Mouse (Mus musculus) spleen, embryonic (tissue): ENCODE data around the gene Stac3.

ENCODE experiments used
- CTCF ChIA-PET: fragments of 350-600 bp; sonication (Branson Sonifier 250); formaldehyde crosslinking; loops from one replicate; lab custom pipeline; 2022; lab: Charles Lee

The Stac3 gene

DNA sequence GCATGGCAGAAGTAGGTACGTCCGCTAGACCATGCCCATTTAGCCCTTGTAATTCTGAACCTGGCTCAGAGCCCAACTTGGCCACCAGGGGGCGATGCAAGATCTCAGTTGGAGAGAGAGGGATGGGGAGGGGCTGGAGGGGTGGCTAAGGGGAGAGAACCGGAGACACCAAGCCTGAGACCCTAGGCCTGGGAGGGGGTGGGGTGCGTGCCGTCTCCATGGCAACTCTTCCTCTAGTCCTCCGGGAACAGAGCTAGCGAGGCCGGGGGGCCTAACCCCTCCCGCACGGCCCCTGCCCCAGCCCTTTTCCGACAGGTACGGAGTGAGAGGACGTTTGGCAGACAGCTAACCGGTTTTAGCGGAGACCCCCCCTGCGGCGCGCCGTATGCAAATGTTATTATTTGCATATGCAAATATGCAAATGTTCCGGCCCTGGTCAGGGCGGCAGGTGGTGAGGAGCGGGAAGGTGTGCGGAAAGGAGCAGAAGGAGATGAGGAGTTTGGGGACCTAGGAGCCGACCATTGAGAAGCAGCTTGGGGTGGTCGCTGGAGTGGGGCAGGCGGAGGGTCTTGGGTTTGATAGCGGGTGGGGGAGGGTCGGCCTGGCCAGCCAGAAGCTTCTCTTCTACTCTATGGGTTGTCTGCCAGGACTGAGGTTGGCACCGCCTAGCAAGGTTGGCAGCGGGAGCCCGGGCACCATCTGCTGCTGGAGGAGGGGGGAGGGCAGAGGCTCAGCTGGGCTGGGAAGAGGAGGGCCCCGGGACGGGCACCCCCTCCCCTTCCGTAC, 7.8 kb downstream of the Stac3 start:
- CTCF ChIA-PET, result interaction anchor here (0.6 to 4.4 kb wide), 6 partner anchors 8 to 30 kb away, joined by 3 to 36 read pairs (median 3); partner anchors contain the start of genes Nxph4 and Shmt2

DNA sequence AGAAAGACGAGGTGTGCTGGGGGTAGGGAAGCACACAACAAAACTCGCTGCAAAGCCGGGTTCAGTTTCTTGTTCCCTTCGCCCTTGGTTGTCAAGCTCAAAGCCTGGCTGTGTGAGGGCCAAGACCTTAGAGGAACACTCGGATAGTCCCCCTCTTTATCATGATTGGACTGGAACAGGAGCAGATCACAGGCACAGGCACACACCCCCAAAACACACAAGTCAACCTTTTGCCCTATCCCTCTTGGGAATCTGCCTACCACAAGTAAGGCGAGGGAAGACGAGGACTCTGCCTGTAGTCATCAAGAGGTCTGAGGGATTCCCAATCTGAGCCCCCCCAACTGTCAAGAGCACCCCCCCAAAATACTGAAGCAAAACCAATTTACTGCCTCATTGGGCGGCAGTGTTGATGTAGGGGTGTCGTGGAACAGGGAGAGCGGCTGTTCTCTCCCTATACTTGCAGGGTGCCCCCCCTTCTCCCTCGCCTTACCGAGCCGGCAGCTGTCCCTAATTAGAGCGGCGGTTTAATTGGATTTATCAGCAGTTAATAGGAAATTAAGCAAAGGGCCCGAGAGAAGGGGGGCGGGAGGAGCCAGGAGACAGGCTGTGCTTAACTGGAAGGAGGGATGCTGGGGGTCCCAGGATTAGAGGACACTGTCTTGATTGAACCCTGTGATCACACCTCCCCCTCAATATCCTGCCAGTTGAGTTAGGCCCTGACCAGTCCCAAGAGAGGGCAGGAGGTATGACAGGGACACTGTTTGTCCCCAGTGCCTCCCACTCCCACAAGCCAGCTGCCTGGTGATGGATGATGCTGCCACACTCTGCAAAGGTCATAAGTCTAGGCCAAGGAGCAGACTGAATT, 8.6 kb downstream of the Stac3 start:
- CTCF ChIA-PET, result interaction anchor here (0.7 to 4.4 kb wide), 6 partner anchors 8 to 27 kb away, joined by 3 to 36 read pairs (median 3); partner anchors contain the start of genes Nxph4, Shmt2 and Stac3

DNA sequence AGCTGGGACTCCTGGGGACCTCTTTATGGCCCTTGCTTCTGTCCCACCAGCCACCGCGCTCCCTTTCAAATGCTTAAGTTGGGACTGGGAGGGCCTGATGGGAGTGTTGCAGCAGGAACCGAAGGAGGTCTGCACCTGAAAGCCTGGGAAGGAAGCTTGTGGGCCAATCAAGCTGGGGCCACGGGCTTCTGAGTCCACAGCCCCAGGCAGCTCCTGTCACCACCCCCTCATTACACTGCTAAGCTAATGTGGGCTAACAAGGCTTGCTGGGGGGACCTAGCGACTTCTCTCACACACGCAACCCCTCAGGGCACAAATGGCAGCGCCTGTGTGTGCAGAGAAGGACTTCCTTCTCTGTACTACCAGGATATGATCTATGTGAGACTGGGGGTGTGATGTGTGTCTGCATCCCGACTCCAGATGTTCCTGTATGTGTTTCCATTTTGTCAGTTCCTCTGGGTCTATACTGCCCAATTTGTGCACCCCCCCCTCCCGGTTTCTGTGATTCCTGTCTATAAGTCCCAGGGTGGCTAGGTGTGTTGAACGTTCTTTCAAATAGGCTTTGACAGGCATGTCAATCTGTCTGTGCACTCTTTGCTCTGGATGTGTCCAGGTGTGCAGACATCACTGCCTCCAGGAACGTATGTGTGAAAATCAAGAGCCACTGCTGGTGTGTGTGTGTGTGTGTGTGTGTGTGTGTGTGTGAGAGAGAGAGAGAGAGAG, 9.6 kb downstream of the Stac3 start:
- CTCF ChIA-PET, result interaction anchor here (0.7 to 4.4 kb wide), 4 partner anchors 9 to 1146 kb away, joined by 3 to 36 read pairs (median 4); partner anchors contain the start of gene Stac3

DNA sequence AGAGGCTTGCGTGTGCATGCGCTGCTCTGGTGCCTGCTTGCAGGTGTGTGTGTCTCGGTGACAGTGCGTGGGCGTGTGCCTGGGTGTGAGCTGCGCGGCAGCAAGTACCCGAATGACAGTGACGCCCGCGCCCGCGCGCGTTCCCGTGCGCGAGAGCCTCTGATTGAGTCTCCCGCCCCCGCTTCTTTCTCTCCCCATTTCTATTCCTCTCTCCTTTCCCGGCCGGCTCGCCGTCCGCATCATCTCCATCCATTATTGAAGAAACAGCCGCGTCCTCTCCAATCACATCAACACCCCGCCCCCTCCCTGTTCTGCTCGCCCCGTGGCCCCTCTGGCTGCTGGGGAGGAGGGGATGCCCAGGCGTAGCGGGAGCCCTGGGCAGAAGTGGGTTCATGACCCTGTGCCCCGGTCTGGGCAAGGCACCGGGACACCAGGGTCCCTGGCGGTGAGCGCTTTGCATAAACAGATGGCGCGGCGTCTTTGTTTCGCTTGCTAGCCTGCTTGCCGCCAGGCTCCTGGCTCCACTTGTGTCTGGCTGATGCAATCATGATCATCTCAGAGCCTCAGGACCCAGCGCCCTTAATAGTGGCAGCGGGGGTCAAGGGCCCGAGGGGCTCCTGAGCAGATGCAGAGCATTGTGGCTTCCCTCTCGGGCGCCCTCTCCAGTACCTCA, 10.3 kb downstream of the Stac3 start:
- CTCF ChIA-PET, result interaction anchor here (0.6 to 4.4 kb wide), 4 partner anchors 25 to 29 kb away, joined by 3 to 36 read pairs (median 8); no protein-coding TSS in a partner anchor

DNA sequence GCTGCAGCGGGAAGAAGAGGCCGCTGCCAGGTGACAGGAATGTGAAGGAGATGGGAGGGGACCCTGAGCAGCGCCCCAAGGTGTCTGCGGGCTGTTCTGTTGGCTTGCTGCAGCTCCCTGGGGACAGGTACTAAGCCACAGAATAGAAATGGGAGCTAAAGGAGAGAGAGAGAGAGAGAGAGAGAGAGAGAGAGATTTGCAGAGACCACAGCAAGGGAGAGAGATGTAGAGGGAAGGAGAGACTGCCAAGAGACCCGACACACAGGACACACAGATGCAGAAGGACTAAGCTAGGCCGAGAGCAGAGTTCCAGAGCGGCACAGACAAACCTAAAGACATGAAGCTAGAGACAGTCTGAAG, 10.8 kb downstream of the Stac3 start:
- CTCF ChIA-PET, result interaction anchor here (0.5 to 2.3 kb wide), 6 partner anchors 11 to 29 kb away, joined by 3 to 14 read pairs (median 4); no protein-coding TSS in a partner anchor

DNA sequence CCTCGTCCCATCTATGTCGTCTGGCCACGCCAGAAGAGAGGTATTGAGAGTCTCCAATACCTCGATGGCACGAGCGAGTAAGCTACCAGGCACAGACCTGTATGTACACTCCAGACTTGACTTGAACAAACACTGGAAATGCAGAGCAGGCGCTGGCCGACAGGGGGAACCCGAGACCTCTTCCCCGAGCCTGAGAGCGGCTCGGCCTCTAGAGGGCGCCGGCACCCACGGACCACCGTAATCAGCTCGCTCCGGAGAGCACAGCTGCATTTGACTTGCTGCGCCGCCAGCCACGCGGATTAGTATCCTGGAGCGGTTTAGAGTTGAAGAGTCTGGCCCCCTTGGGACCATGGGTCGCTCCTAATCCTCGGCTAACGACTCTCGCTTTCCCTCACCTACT, 11.3 kb downstream of the Stac3 start:
- CTCF ChIA-PET, result interaction anchor here (0.5 to 2.3 kb wide), 8 partner anchors 11 to 522 kb away, joined by 3 to 14 read pairs (median 6); partner anchors contain the start of gene Nxph4

DNA sequence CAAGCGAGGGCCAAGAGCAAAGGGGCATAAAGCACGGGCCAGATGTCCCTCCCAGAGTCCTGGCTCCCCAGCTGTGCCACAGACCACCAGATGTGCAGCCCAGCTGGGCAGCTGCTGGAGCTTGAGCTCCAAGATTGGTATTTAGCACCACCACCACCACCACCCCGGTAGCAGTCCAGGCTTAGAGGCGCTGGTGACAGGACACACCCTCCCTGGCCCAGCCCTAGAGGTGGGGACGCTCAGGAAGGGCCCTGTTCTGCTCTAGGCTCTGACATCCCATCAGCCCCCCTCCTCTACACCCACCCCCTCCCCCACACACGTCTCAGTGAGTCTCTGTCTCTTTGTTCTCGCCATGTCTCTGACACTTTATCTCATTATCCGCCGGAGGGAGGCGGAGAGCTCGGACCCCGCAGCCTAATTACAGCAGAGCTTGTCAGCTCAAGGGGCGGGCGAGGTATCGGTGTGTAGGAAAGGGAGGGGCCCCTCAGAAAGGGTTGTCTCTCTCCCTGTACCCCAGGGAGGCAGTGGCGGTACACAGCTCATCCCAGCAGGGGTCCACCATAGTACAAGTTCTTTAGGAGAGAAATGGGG, 12.1 kb downstream of the Stac3 start:
- CTCF ChIA-PET, result interaction anchor here (0.6 to 2.3 kb wide), 8 partner anchors 9 to 521 kb away, joined by 3 to 14 read pairs (median 6); partner anchors contain the start of genes Nxph4 and Shmt2

DNA sequence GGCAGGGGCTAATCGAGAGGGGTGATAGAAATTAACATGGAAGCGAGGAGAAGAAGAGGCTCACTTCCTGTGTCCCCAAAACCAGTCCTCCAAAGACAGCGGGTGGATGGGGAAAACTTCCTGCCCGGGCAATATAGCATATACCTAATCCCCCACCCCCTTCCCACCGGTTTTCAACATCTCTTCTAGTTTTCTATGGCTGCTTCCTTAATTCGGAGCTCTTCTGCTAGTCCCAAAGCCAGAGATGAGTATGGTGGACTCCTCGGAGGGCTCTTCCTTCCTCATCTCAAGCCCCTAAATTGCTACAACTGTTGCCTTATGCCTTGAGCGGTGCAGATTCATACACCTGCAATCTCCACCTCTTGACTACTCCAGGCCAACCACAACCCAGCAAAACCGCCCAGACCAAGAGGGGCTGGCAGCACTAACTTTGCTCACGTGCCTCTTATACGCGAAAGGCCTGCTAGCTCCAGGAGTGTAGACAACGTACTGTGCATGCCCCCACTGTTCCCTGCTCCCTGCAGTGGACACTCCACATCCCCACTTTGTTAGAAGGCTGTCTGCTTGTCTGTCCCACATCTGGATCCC, 12.7 kb downstream of the Stac3 start:
- CTCF ChIA-PET, result interaction anchor here (0.6 to 2.3 kb wide), 5 partner anchors 8 to 24 kb away, joined by 3 to 14 read pairs (median 7); partner anchors contain the start of genes Nxph4 and Shmt2

DNA sequence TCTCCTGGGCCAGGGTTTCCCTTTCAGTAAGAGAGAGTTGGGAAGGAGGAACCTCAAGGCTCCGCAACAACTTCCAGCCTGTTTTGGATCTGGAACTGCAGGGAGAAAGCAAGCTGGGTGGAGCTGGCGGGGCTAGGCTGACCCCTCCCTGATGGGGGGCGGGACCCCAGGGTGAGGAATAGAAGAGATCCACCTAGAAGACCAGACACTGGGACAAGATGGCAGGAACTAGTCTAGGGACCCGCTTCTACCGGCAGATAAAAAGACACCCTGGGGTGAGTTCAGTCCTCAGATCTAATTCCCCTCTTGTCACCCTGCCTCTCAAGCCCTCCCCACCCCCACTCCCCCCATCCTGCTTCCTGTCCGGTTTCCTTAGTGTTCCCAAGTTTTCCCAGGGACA, 13.3 kb downstream of the Stac3 start, which contains the start of gene Ndufa4l2:
Ndufa4l2 (plus strand) TSS at position 204 of the 400 bp plus-strand sequence.
- CTCF ChIA-PET, result interaction anchor here (2.3 kb wide), 1 partner anchor 20 kb away, joined by 8 read pairs; the partner anchor contains the start of gene Nxph4

DNA sequence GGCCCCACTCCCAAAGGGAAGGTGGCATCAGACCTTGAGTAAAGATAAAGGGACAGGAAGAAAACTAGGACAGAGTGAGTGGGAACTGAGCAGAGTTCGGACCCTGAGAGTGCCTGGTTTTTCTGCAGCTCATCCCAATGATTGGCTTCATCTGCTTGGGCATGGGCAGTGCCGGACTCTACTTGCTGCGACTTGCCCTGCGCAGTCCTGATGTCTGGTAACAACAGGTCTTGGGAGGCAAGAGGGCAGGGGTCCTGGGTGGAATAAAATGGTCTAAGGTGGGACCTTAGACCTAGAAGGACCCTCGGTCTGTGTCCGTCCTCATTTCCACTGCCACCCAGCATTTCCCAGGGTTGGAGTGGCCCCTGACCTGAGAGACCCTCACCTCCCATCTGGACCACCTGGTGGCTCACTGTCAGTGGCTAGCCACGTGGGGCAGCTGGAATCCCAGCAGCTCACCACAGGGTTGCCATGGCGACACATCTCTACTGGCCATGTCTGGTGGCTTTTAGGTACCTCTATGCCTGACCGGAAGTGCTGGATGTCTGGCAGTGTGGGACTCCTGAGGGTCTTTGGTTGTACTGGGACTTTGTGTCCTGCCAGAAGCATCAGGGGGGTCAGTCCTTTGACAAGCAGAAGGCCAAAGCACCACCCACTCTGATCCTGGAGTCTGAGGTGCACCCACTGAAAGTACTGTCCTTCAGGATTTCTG, 13.9 kb downstream of the Stac3 start:
- CTCF ChIA-PET, result interaction anchor here (0.5 to 1.5 kb wide), 2 partner anchors 21 to 46 kb away, joined by 3 to 4 read pairs; no protein-coding TSS in a partner anchor

DNA sequence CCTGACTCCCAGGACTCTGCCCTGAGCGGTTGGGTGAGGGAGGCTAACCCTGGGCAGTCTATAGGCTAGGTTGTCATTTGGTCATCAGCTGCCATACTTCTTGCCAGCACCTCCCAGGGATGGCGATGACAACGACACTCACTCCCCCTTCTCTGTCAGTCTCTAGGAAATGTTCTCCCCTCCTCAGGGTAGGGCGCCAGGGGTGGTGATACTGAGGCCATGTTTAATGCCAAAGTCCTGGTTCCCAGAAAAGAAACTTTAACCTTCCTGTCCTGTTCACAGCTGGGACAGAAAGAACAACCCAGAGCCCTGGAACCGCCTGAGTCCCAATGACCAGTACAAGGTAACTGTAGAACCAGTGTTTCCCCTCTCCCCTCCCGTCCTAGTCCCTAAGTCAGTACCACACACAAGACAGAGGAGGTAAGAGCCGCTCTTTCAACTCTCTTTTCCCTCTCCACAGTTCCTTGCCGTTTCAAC, 14.5 kb downstream of the Stac3 start:
- CTCF ChIA-PET, result interaction anchor here (0.5 to 1.5 kb wide), 2 partner anchors 21 to 45 kb away, joined by 3 to 4 read pairs; no protein-coding TSS in a partner anchor

DNA sequence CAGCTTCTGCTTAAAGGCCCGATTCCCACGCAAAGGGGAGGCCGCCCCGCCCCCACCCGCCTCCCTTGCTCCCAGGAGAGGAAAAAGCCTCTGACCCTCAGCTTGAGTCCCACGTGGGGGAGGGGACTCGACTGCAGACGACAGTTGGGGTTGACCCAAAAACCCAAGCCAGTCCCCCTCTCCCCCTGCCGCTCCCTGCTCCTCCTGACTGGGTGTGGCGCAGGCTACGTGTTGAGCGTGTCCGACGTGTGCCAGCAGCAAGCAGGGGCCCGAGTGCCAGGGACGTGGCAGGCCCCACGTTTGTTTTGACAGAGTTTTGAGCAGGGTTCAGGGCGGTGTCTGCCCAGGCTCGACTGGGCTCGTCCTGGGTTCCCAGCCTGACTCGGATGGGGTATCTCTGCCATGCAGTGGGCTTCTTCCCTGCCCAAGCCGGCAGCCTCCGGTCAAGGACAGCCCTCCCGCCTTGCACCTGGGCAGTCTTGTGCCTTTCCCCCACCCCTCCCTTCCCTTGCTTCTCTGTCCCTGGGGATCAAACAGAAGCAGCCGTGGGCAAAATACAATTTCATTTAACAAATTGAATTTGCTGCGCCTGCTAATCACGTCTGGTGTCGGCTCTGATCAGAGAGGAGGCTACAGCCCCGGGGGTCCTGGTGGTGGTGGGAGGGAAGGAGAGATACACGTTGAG, 15.2 kb downstream of the Stac3 start:
- CTCF ChIA-PET, result interaction anchor here (1.5 kb wide), 1 partner anchor 20 kb away, joined by 3 read pairs; no protein-coding TSS in a partner anchor

DNA sequence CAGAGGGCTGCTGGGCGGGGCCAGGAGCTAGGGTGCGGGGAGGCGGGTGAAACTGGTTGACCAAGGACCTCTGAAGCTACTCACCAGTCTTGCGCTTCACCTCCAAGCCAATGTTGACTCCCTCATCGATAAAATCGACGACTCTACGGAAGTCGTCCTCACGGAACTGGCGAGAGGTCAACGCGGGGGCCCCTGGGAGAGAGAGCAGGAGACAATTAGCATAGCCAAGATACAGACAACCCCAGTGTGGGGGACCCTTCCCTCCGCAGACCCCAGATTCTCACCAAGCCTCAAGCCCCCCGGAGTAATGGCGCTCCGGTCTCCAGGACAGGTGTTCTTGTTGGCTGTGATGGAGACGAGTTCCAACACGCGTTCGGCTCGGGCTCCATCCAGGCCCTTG, 16.5 kb downstream of the Stac3 start:
- CTCF ChIA-PET, result no interaction called here

DNA sequence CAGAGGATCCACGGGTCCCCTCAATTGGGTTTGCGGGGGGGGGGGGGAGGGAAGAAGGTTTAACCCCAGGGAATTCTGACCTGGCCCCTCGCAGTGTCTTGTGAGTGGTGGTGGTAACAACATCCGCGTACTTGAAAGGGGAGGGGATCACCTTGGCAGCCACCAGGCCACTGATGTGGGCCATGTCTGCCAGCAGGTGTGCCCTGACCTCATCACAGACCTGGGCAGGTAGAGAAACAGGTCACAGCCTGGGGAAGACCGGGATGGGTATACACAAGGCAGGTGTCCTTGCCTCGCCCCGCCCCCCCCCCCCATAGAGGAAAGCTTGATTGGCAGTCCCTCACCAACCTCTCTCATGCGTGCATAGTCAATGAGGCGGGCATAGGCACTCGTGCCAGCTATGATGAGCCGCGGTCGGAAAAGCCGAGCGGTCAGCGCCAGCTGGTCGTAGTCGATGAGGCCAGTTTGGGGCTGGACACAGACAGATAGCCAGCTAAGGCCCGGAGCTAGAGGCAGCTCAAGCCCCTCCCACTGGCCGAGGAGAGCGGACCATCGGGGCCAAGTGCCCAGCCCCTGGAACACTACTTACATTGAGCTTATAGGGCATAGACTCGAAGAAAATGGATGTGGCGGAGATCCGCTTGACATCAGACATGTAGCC, 17.7 kb downstream of the Stac3 start:
- CTCF ChIA-PET, result interaction anchor here (0.7 kb wide), 1 partner anchor 401 kb away, joined by 8 read pairs; no protein-coding TSS in a partner anchor

DNA sequence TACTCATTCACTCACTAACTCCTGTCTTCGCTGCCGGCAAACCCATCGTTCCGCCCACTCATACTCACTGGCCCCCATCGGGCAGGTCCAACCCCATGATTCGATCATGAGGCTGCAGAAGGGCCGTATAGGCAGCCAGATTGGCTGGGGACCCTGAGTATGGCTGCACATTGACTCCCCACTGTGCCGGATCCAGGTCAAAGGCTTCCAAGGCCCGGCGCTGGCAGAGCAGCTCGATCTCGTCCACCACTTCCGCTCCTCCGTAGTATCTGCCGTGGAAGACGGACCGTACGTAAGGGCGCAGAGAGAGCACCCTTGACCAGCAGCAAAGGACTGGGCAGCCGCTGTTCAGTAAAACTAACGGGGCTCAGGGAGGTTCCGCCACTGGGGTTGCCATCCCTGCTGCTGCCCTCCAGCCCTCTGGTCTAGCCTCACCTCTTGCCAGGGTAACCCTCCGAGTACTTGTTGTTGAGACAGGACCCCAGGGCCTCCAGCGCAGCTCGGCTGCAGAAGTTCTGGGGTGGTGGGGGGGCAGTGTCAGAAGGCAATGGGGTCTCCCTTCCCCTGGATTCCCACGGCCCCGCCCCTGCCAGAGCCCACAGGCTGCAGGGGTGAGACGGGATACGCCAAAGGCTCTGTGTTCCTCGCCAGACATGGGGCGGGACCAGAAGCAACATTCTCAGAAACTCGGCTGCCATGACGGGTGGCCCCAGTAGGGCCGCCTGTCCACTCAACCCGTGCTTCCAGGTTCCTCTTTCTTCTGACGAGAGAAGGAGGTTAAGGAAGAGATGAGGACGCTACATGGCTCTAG, 18.6 kb downstream of the Stac3 start:
- CTCF ChIA-PET, result interaction anchor here (0.7 kb wide), 1 partner anchor 402 kb away, joined by 8 read pairs; no protein-coding TSS in a partner anchor

DNA sequence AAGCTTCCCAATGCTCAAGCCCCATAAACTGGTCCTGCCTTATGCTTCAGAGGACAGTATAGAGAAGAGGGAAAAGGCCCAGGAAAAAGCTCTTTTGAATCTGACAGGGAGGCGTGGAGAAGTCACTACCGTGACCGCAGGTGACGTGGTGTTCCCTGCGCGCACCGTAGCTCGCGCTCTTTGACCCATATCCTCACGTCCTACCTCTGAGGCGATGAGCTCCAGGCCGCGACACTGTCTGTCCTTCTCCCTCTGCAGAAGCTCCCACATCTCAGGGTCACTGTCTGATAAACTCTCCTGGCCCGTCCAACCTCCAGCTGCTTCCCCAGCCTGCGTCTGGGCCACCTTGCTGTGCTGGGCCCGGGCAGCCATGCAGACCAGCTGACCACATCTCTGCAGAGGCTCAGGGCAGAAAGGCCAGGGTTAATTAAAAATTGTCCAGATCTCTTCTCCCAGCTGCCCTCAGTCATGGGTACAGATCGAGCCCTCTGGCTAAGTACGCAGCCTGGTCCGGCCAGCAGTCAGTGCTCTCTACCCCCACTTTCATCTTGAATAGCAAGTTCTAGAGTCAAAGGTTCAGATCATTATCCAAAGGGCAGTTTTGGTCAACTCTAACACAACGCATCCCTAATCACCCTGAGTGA, 19.4 kb downstream of the Stac3 start:
- CTCF ChIA-PET, result no interaction called here
